Mouse (Mus musculus) G1E (cell line): ENCODE measurements around the gene Sap30l. TPM values are rescaled to one million over a fixed set of nuclear protein-coding genes. Genes with fewer than 3 reads are reported as not detected.
"Not testable (repeated sequence)": the region's sequence is repeated elsewhere in the genome, so short reads cannot be mapped to it uniquely, and the experiment has no call there.

Source experiments
- ATAC-seq: 2 replicates; pipeline ENCODE4 v1.8.0; 2016; ENCODE audit warnings: mild to moderate bottlenecking; ENCODE audit not compliant: insufficient number of reproducible peaks, poor library complexity, low FRiP score, severe bottlenecking; ENCODE audit errors: extremely low read depth
- DNase-seq: peaks from one replicate; pipeline ENCODE4 v3.0.0; 2012; ENCODE audit warnings: low spot score
- H3K27me3 ChIP-seq: 2 replicates; pipeline ENCODE4 v1.6.1; 2012; ENCODE audit warnings: mild to moderate bottlenecking, low read length, inconsistent platforms; ENCODE audit not compliant: insufficient read depth
- H3K36me3 ChIP-seq: replicated peaks from 2 replicates; pipeline ENCODE3; 2012; ENCODE audit warnings: mild to moderate bottlenecking, inconsistent platforms
- H3K4me1 ChIP-seq: 2 replicates; pipeline ENCODE4 v1.6.1; 2012; ENCODE audit warnings: low read depth, low read length, inconsistent platforms, mixed read lengths; ENCODE audit not compliant: insufficient read depth
- H3K4me3 ChIP-seq: 2 replicates; pipeline ENCODE4 v1.5.1; 2012; ENCODE audit warnings: low read depth, mild to moderate bottlenecking, inconsistent platforms, low read length, moderate library complexity, mixed read lengths
- H3K9me3 ChIP-seq: replicated peaks from 2 replicates; pipeline ENCODE4 v1.6.1; 2012; ENCODE audit warnings: inconsistent platforms
- CTCF ChIP-seq: IDR thresholded peaks from 2 replicates; pipeline ENCODE4 v1.5.1; 2012; ENCODE audit warnings: low read depth, low read length, inconsistent platforms, mixed read lengths
- GATA1 ChIP-seq: IDR thresholded peaks from 2 replicates; pipeline ENCODE4 v1.6.1; 2012; ENCODE audit warnings: borderline replicate concordance, low read length, inconsistent platforms, mixed read lengths
- GATA2 ChIP-seq: IDR thresholded peaks from 2 replicates; pipeline ENCODE4 v1.6.1; 2012; ENCODE audit warnings: low read depth, low read length, inconsistent platforms, borderline replicate concordance
- POLR2AphosphoS5 ChIP-seq: IDR thresholded peaks from 2 replicates; pipeline ENCODE4 v1.6.1; 2012; ENCODE audit warnings: low read depth, low read length, inconsistent platforms; ENCODE audit not compliant: insufficient replicate concordance
- TAL1 ChIP-seq: conservative IDR thresholded peaks from 2 replicates; pipeline ENCODE4 v1.6.1; 2012; ENCODE audit warnings: low read depth, low read length, inconsistent platforms, mixed read lengths
- polyA plus RNA-seq: library from polyadenylated mRNA; stranded (reverse); fragments of >175 nt; gene quantifications from 2 replicates; pipeline ENCODE4 v1.2.3, GENCODE M21; 2012
- total RNA-seq, 2 experiments: library from RNA; stranded (forward) in 1 of 2; stranded (reverse) in 1 of 2; fragments of 200-1000 nt in 1 of 2; fragments of >200 nt in 1 of 2; fragmentation: Nextera tagmentation in 1 of 2; gene quantifications; 2 replicates each; pipeline ENCODE4 v1.2.3; 2014 to 2017

Gene Sap30l
- total and polyA plus RNA-seq, 3 experiments, result 7.1 to 57.0 (median 43.4) TPM

GRCm38 (mm10) chr11:57819999-57820581, 18.7 kb downstream of the Sap30l start:
- TF ChIP-seq CTCF, result peak; percentile 49
- no peak for TF ChIP-seq POLR2AphosphoS5
- no peak overlapping the region for H3K4me3 ChIP-seq
- peak; percentile 45 for DNase-seq

GRCm38 (mm10) chr11:57823159-57823558, 21.7 kb downstream of the Sap30l start:
- DNase-seq, H3K9me3 ChIP-seq, ATAC-seq, H3K36me3 ChIP-seq, H3K4me3 ChIP-seq: not testable (repeated sequence)
- Histone ChIP-seq H3K27me3 (peaks cover 21% of the 10 kb centered on the region), H3K4me1 (peaks cover 10% of the 10 kb centered on the region)

More at GRCm38 (mm10) chr11:57819999-57820581, 18.7 kb downstream of the Sap30l start:
- no peak; the same call in 1 of the 2 replicates for ATAC-seq
- peaks cover 2% of the 10 kb centered on the region; the same call in 1 of the 2 replicates for H3K27me3 ChIP-seq
- no peaks in the 10 kb centered on the region for H3K36me3 ChIP-seq
- no peaks in the 10 kb centered on the region for H3K9me3 ChIP-seq
- peaks cover 10% of the 10 kb centered on the region for H3K4me1 ChIP-seq

- peaks cover 10% of the 10 kb centered on the region for H3K4me1 ChIP-seq
- ATAC-seq, result no peak
- H3K27me3 ChIP-seq, result peaks cover 22% of the 10 kb centered on the region
- TF ChIP-seq GATA1 (no peak), CTCF (no peak), GATA2 (no peak), TAL1 (no peak), POLR2AphosphoS5 (no peak)
- no peaks in the 10 kb centered on the region for H3K36me3 ChIP-seq
- no peak for DNase-seq
- H3K9me3 ChIP-seq, result no peaks in the 10 kb centered on the region
- H3K4me3 ChIP-seq, result no peak overlapping the region
These were observed 22.3 kb downstream of the Sap30l start for GRCm38 (mm10) chr11:57823714-57824113.

- not testable (repeated sequence) for H3K36me3 ChIP-seq, H3K9me3 ChIP-seq, ATAC-seq, H3K4me1 ChIP-seq, DNase-seq, H3K4me3 ChIP-seq
- peaks cover 35% of the 10 kb centered on the region for H3K27me3 ChIP-seq
These were observed 23.8 kb downstream of the Sap30l start for GRCm38 (mm10) chr11:57825234-57825633.

- no peak for ATAC-seq
- Histone ChIP-seq H3K4me1 (peaks cover 8% of the 10 kb centered on the region), H3K4me3 (no peak overlapping the region), H3K36me3 (no peaks in the 10 kb centered on the region), H3K9me3 (no peaks in the 10 kb centered on the region), H3K27me3 (peaks cover 47% of the 10 kb centered on the region)
- TF ChIP-seq POLR2AphosphoS5 (no peak), GATA1 (no peak), GATA2 (no peak), CTCF (no peak), TAL1 (no peak)
- DNase-seq, result no peak
These were observed 25.8 kb downstream of the Sap30l start for GRCm38 (mm10) chr11:57827048-57827914.

GRCm38 (mm10) chr11:57827915-57828545, 26.6 kb downstream of the Sap30l start:
- H3K27me3 ChIP-seq, result peaks cover 53% of the 10 kb centered on the region
- H3K36me3 ChIP-seq, result no peaks in the 10 kb centered on the region
- no peak for TF ChIP-seq POLR2AphosphoS5
- TF ChIP-seq TAL1, result no peak
- no peak for TF ChIP-seq GATA1
- no peak for TF ChIP-seq CTCF
- peaks cover 8% of the 10 kb centered on the region for H3K4me1 ChIP-seq
- DNase-seq (no peak), ATAC-seq (no peak)
- H3K9me3 ChIP-seq, result no peaks in the 10 kb centered on the region
- H3K4me3 ChIP-seq, result no peak overlapping the region
